Mouse (Mus musculus) adrenal gland, adult (tissue): ENCODE measurements at regions not wholly inside any gene's neighbourhood (a gene's known extent, or its start where the extent isn't known, plus 50 kb on each side); places are given as distances from the start of the nearest gene placed in this dataset.
A peak's percentile ranks its signal among the peaks of the same experiment; 100 is the strongest.

ENCODE experiments used
- DNase-seq, 2 experiments: peaks; one replicate each; pipeline ENCODE4 v3.0.0; 2022 to 2023; ENCODE audit warnings: low spot score in 1 of 2; ENCODE audit not compliant: inconsistent age in 2 of 2

GRCm38 (mm10) chr3:6532366-6532765 is 87.9 kb downstream of the 1700008P02Rik start:
- no peak for DNase-seq

DNA sequence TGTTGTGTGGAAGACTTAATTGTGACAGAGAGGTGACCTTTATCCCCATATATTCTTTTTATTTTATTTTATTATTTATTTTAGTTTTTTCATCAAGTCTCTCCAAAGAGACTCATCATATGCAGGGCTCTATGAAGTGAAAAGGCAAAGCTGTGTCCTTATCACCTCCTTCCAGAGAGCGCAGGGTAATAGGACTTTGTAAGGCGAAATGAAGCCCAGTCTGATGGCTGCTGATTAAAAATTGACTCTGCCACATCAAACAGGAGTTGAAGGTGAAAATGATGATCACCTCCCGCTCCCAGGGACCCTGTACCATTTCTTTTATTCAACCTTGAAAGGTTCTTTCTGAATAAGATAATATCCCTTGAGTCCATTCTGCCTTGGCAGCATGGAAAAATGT is 94.3 kb downstream of the 1700008P02Rik start:
- no peak for DNase-seq

- no peak for DNase-seq
Measured at GRCm38 (mm10) chr3:6525173-6525572, 95.1 kb downstream of the 1700008P02Rik start.

DNA sequence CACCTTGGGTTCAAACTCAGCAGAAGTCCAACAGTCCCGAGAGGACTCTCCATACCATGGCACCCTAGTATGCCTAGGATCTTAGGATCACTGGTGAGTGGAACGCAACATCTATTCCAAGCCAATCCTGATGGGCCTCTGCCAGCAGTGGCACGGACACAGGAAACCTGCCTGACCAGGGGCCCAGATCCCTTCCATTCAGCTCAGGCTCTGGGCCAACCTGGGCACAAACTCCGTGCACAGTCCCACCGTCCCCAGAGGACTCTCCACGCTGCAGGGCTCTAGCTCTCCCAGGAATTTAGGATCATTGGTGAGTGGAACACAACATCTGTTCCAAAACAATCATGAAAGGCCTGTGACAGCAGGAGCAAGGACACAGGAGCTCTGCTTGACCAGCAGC is 108.9 kb downstream of the 1700008P02Rik start:
- DNase-seq = peak; percentile 3 to 20

DNA sequence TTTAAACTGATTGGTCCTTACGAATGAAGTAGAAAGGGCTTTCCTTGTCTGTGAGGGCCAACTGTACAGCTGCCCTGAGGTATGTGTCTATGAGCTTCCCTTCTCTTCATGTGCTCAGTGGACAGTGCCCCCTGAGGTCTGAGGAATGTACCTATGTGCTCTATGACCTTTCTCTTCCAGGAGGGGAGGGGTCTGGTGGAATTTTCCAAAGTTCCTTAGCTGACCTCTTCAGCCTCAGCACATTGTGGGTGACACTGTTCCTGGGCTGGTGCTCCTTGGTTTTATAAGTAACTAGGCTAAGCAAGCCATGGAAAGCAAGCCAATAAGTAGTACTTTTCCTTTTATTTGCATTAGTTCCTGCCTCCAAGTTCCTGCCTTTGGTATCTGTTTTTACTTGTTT is 116.1 kb downstream of the 1700008P02Rik start:
- DNase-seq = no peak

DNA sequence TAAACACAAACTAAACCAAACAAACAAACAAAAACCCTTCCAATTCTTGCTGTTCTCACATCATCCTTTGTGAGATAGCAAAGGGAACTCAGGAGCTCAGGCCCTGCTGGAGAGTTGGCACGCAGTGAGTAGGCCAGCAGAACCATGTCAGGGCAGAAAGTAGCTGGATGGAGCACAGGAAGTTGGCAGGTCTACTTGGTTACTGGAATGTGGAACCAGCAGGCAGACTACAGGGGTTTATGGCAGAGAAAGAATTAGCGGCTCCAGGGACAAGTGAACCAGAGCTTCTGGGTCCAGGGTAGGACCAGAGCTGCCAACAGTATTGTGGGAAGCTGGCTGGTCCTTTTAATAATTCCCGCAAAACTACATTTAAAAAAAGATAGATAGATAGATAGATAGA is 136.2 kb downstream of the 1700008P02Rik start:
- no peak for DNase-seq

- DNase-seq = no peak
Measured at GRCm38 (mm10) chr3:6481610-6482009, 138.6 kb downstream of the 1700008P02Rik start.
